Mouse (Mus musculus): ENCODE measurements around the gene Cntnap2. TPM values are rescaled to one million over a fixed set of nuclear protein-coding genes. Genes with fewer than 3 reads are reported as not detected.

Gene Cntnap2
- polyA plus RNA-seq, 2 experiments, result 1.5 to 2.5 TPM

GRCm38 (mm10) chr6:47315454-47315853, 2256.3 kb downstream of the Cntnap2 start:
- Histone ChIP-seq H3K4me2 (replicated peaks; ENCODE audit: low read depth, low read length, severe bottlenecking) (no peak overlapping the region), H3K27ac (replicated peaks; ENCODE audit: low read depth, low read length) (peak overlapping the region; percentile 52; the same call in 1 of the 2 replicates)
- peak; percentile 47 for DNase-seq (ENCODE audit: low spot score)

GRCm38 (mm10) chr6:47317253-47317652, 2258.1 kb downstream of the Cntnap2 start:
- Histone ChIP-seq H3K4me2 (replicated peaks; ENCODE audit: low read depth, low read length, severe bottlenecking) (no peak overlapping the region), H3K36me3 (ENCODE audit: control insufficient read depth, insufficient read depth, low read length) (no peaks in the 10 kb centered on the region), H3K4me1 (ENCODE audit: control insufficient read depth, insufficient read depth, low read length) (no peaks in the 10 kb centered on the region; the same call in 1 of the 2 replicates), H3K27ac (replicated peaks; ENCODE audit: low read depth, low read length) (no peak overlapping the region), H3K4me3 (replicated peaks; ENCODE audit: low read length) (no peak overlapping the region), H3K9ac (ENCODE audit: low read depth, low read length, severe bottlenecking) (no peak overlapping the region), H3K27me3 (ENCODE audit: control insufficient read depth, insufficient read depth, low read length) (no peaks in the 10 kb centered on the region), H3K9me3 (ENCODE audit: control insufficient read depth, low read length) (no peaks in the 10 kb centered on the region)
- DNase-seq (ENCODE audit: low spot score) (no peak), ATAC-seq (ENCODE audit: low FRiP score, low read depth) (no peak)
- no peak for TF ChIP-seq POLR2A (IDR thresholded peaks at IDR 0.05; ENCODE audit: borderline replicate concordance, extremely low read depth, insufficient read depth, insufficient read length)

More at GRCm38 (mm10) chr6:47315454-47315853, 2256.3 kb downstream of the Cntnap2 start:
- 53% methylated on average over 2 of the region's 2 CpGs for WGBS
- Histone ChIP-seq H3K9ac (ENCODE audit: low read depth, low read length, severe bottlenecking) (no peak overlapping the region), H3K4me1 (ENCODE audit: control insufficient read depth, insufficient read depth, low read length) (no peaks in the 10 kb centered on the region; the same call in 1 of the 2 replicates), H3K9me3 (ENCODE audit: control insufficient read depth, low read length) (no peaks in the 10 kb centered on the region), H3K36me3 (ENCODE audit: control insufficient read depth, insufficient read depth, low read length) (no peaks in the 10 kb centered on the region), H3K4me3 (replicated peaks; ENCODE audit: low read length) (no peak overlapping the region), H3K27me3 (ENCODE audit: control insufficient read depth, insufficient read depth, low read length) (no peaks in the 10 kb centered on the region)
- ATAC-seq (ENCODE audit: low FRiP score, low read depth), result 0 out of 2 replicates have a peak, but pooled peaks have one; percentile 8
- TF ChIP-seq POLR2A (IDR thresholded peaks at IDR 0.05; ENCODE audit: borderline replicate concordance, extremely low read depth, insufficient read depth, insufficient read length), result no peak

- DNase-seq (ENCODE audit: low spot score) (no peak), ATAC-seq (ENCODE audit: low FRiP score, low read depth) (no peak)
- no peaks in the 10 kb centered on the region for H3K9me3 ChIP-seq (ENCODE audit: control insufficient read depth, low read length)
- H3K4me1 ChIP-seq (ENCODE audit: control insufficient read depth, insufficient read depth, low read length), result no peaks in the 10 kb centered on the region; the same call in 1 of the 2 replicates
- no peak for TF ChIP-seq POLR2A (IDR thresholded peaks at IDR 0.05; ENCODE audit: borderline replicate concordance, extremely low read depth, insufficient read depth, insufficient read length)
- H3K9ac ChIP-seq (ENCODE audit: low read depth, low read length, severe bottlenecking), result peak overlapping the region; percentile 29; the same call in 1 of the 2 replicates
- no peaks in the 10 kb centered on the region for H3K36me3 ChIP-seq (ENCODE audit: control insufficient read depth, insufficient read depth, low read length)
- H3K4me2 ChIP-seq (replicated peaks; ENCODE audit: low read depth, low read length, severe bottlenecking), result 0 out of 2 replicates have a peak overlapping the region, but pooled peaks have one; percentile 0
- H3K27ac ChIP-seq (replicated peaks; ENCODE audit: low read depth, low read length), result peak overlapping the region; percentile 44; the same call in 1 of the 2 replicates
- H3K27me3 ChIP-seq (ENCODE audit: control insufficient read depth, insufficient read depth, low read length), result no peaks in the 10 kb centered on the region
- H3K4me3 ChIP-seq (replicated peaks; ENCODE audit: low read length), result 0 out of 2 replicates have a peak overlapping the region, but pooled peaks have one; percentile 4
- 4% methylated on average over 6 of the region's 6 CpGs for WGBS
These were observed 2259.5 kb downstream of the Cntnap2 start for GRCm38 (mm10) chr6:47318705-47319104.

GRCm38 (mm10) chr6:47319309-47319983, 2260.3 kb downstream of the Cntnap2 start:
- 29% methylated on average over 5 of the region's 5 CpGs for WGBS
- no peak for TF ChIP-seq POLR2A (IDR thresholded peaks at IDR 0.05; ENCODE audit: borderline replicate concordance, extremely low read depth, insufficient read depth, insufficient read length)
- Histone ChIP-seq H3K9me3 (ENCODE audit: control insufficient read depth, low read length) (no peaks in the 10 kb centered on the region), H3K27ac (replicated peaks; ENCODE audit: low read depth, low read length) (no peak overlapping the region), H3K9ac (ENCODE audit: low read depth, low read length, severe bottlenecking) (no peak overlapping the region), H3K27me3 (ENCODE audit: control insufficient read depth, insufficient read depth, low read length) (no peaks in the 10 kb centered on the region), H3K36me3 (ENCODE audit: control insufficient read depth, insufficient read depth, low read length) (no peaks in the 10 kb centered on the region), H3K4me3 (replicated peaks; ENCODE audit: low read length) (no peak overlapping the region), H3K4me1 (ENCODE audit: control insufficient read depth, insufficient read depth, low read length) (no peaks in the 10 kb centered on the region), H3K4me2 (replicated peaks; ENCODE audit: low read depth, low read length, severe bottlenecking) (no peak overlapping the region)
- DNase-seq (ENCODE audit: low spot score) (no peak), ATAC-seq (ENCODE audit: low FRiP score, low read depth) (no peak)

- Histone ChIP-seq H3K4me3 (replicated peaks; ENCODE audit: low read length) (no peak overlapping the region), H3K27me3 (ENCODE audit: control insufficient read depth, insufficient read depth, low read length) (no peaks in the 10 kb centered on the region), H3K9ac (ENCODE audit: low read depth, low read length, severe bottlenecking) (no peak overlapping the region), H3K4me1 (ENCODE audit: control insufficient read depth, insufficient read depth, low read length) (no peaks in the 10 kb centered on the region), H3K27ac (replicated peaks; ENCODE audit: low read depth, low read length) (no peak overlapping the region), H3K4me2 (replicated peaks; ENCODE audit: low read depth, low read length, severe bottlenecking) (no peak overlapping the region), H3K36me3 (ENCODE audit: control insufficient read depth, insufficient read depth, low read length) (no peaks in the 10 kb centered on the region), H3K9me3 (ENCODE audit: control insufficient read depth, low read length) (no peaks in the 10 kb centered on the region)
- 49% methylated on average over 5 of the region's 5 CpGs for WGBS
- DNase-seq (ENCODE audit: low spot score), result no peak
- ATAC-seq (ENCODE audit: low FRiP score, low read depth), result no peak
- no peak for TF ChIP-seq POLR2A (IDR thresholded peaks at IDR 0.05; ENCODE audit: borderline replicate concordance, extremely low read depth, insufficient read depth, insufficient read length)
These were observed 2264.1 kb downstream of the Cntnap2 start for GRCm38 (mm10) chr6:47323169-47323835.

All from limb, embryonic 14.5 days (tissue).